Mouse (Mus musculus) heart, postnatal 4 days (tissue): ENCODE data around the gene Mif4gd. TPM values are rescaled to one million over a fixed set of nuclear protein-coding genes. Genes with fewer than 3 reads are reported as not detected.

Experiments used
- DNase-seq: peaks from one replicate; pipeline ENCODE4 v3.0.0; 2021
- total RNA-seq, 2 experiments: library from RNA; stranded (reverse); gene quantifications; 2 replicates each; pipeline ENCODE4 v1.2.3; 2021

Gene Mif4gd
- total RNA-seq, 2 experiments from 2014 or later = 34.0 to 40.6 TPM

GRCm38 (mm10) chr11:115632247-115632646 lies 19.5 kb upstream of the Mif4gd start:
- no peak for DNase-seq

GRCm38 (mm10) chr11:115631505-115631890 lies 18.7 kb upstream of the Mif4gd start:
- DNase-seq = peak; percentile 67

GRCm38 (mm10) chr11:115630532-115631504 lies 18.0 kb upstream of the Mif4gd start:
- DNase-seq = peak; percentile 27

- DNase-seq = no peak
Observed at GRCm38 (mm10) chr11:115629734-115630531, 17.2 kb upstream of the Mif4gd start.

GRCm38 (mm10) chr11:115628465-115629101 lies 15.8 kb upstream of the Mif4gd start:
- DNase-seq = no peak

- peak; percentile 99 for DNase-seq
Observed at GRCm38 (mm10) chr11:115627705-115628464, 15.1 kb upstream of the Mif4gd start, which contains the start of gene Slc25a19. TSS of gene Slc25a19 (minus strand) at chr11:115628295.

GRCm38 (mm10) chr11:115626824-115627616 lies 14.3 kb upstream of the Mif4gd start:
- no peak for DNase-seq

- DNase-seq = peak; percentile 32
Observed at GRCm38 (mm10) chr11:115625877-115626276, 13.1 kb upstream of the Mif4gd start.

GRCm38 (mm10) chr11:115623487-115624070 lies 10.8 kb upstream of the Mif4gd start:
- no peak for DNase-seq

- DNase-seq = no peak
Observed at GRCm38 (mm10) chr11:115619949-115620348, 7.2 kb upstream of the Mif4gd start.

GRCm38 (mm10) chr11:115618732-115619516 lies 6.2 kb upstream of the Mif4gd start:
- DNase-seq = no peak

- DNase-seq = no peak
Observed at GRCm38 (mm10) chr11:115618001-115618400, 5.2 kb upstream of the Mif4gd start.

GRCm38 (mm10) chr11:115616893-115617292 lies 4.1 kb upstream of the Mif4gd start:
- no peak for DNase-seq

GRCm38 (mm10) chr11:115616371-115616770 lies 3.6 kb upstream of the Mif4gd start:
- no peak for DNase-seq

GRCm38 (mm10) chr11:115615875-115616274 lies 3.1 kb upstream of the Mif4gd start:
- no peak for DNase-seq

GRCm38 (mm10) chr11:115615108-115615825 lies 2.5 kb upstream of the Mif4gd start:
- DNase-seq = peak; percentile 56

- peak; percentile 38 for DNase-seq
Observed at GRCm38 (mm10) chr11:115614346-115615107, 1.8 kb upstream of the Mif4gd start.
